Mouse (Mus musculus) liver, embryonic 14.5 days (tissue): ENCODE results near the gene Agap1.

Experiments
- CTCF ChIP-seq: IDR thresholded peaks from 2 replicates; pipeline ENCODE4 v1.5.1; 2016; ENCODE audit warnings: antibody characterized with exemption, low read depth, control low read depth
- EP300 ChIP-seq: IDR thresholded peaks from 2 replicates; pipeline ENCODE4 v1.6.1; 2016; ENCODE audit warnings: antibody characterized with exemption, low read depth

DNA sequence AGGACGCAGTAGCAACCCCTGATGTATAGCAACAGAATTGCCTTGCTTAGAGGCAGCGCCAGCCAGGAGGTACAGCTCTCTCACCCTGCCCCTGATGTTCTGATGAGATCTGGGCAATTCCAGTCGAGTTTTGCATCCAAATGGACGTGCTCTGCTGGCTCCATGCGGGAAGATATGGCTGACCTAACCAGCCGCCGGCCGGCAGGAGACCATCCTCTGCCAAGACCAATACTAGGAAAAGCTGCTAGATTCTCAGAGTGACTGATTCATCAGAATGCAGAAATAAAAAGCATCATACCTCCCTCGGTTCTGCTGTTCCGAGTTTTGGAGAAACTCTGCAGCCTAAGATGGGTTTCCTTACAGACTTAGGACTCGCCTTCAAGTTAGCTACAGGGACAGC is 423.9 kb downstream of the Agap1 start:
- TF ChIP-seq CTCF (no peak), EP300 (no peak)
